Mouse (Mus musculus) heart, postnatal 36 days (tissue): Measurements from ENCODE around the gene Me1. TPM values are rescaled to one million over a fixed set of nuclear protein-coding genes. Genes with fewer than 3 reads are reported as not detected.
A peak's percentile ranks its signal among the peaks of the same experiment; 100 is the strongest.

ENCODE experiments used
- DNase-seq, 2 experiments: peaks; one replicate each; pipeline ENCODE4 v3.0.0; 2021 to 2022
- intact Hi-C: fragments of 180-260 bp; cut with DNase I; formaldehyde crosslinking; loops from one replicate; pipeline ENCODE4 v1.15.1; 2025
- total RNA-seq, 2 experiments: library from RNA; stranded (reverse); gene quantifications; 2 replicates each; pipeline ENCODE4 v1.2.3; 2021

The Me1 gene
- total RNA-seq, 2 experiments from 2014 or later = 112 to 114 TPM

DNA sequence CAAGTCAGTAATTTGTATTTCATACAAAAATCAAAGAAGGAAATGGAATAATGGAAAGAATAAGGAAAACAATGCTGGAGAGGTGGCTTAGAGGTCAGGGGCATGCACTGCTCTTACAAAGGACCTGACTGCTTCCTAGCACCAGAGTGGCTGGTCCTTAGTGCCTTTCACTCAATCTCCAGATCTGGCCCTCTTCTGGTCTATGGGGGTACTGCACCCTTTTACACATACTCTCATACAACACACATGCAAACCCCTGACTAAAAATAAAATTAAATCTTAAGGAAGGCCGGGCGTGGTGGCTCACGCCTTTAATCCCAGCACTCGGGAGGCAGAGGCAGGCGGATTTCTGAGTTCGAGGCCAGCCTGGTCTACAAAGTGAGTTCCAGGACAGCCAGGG, 34.1 kb downstream of the Me1 start:
- DNase-seq = no peak
- intact Hi-C loops = no loop called here

- intact Hi-C loops = no loop called here
- no peak for DNase-seq
Observed at GRCm38 (mm10) chr9:86661266-86661665, 34.5 kb downstream of the Me1 start.

- intact Hi-C loops = no loop called here
- no peak for DNase-seq
Observed at GRCm38 (mm10) chr9:86660327-86660726, 35.4 kb downstream of the Me1 start.

DNA sequence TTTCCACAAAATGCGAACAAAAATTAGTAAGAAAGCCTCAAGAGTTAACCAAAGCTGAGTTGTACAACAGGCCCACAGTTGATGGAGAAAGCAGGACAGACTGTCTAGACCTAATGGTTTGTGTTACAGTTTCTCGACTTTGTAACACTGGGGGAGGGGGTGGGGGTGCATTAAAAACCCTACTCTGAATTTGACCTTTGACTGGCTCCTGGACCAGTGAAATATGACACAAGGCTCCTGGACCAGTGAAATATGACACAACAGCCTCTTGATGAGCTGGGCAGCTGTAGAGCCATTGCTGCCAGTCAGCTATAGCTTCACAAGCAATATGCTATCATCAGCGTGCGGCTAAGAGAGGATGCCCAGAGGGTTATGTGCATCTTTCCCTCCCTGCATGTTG, 37.4 kb downstream of the Me1 start:
- intact Hi-C loops = no loop called here
- no peak for DNase-seq

GRCm38 (mm10) chr9:86652194-86652593, 43.6 kb downstream of the Me1 start:
- intact Hi-C loops = no loop called here
- DNase-seq = no peak

DNA sequence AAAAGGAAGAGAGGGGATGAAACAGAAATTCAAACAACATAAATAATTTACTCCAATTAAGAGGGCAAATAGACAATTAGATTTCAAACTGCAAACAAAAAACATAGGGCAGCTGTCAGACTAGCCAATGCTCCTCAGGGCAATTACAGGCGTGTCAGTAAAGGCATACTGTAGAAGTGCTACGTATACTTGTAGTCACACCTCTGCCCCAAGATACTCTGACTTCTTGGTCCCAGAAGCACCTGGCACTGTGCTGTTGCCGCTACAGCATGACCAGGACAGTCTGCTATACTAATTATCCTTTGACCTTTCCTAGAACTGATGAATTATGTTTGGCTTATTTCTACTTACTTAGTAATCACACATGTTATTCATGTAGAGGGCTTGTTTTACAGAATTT, 44.5 kb downstream of the Me1 start:
- DNase-seq = no peak
- intact Hi-C loops = no loop called here

- no peak for DNase-seq
- intact Hi-C loops = no loop called here
Observed at GRCm38 (mm10) chr9:86650822-86651221, 44.9 kb downstream of the Me1 start.

GRCm38 (mm10) chr9:86647931-86648550, 47.7 kb downstream of the Me1 start:
- intact Hi-C loops = no loop called here
- peak in 1 of 2 experiments; percentile 15 for DNase-seq

DNA sequence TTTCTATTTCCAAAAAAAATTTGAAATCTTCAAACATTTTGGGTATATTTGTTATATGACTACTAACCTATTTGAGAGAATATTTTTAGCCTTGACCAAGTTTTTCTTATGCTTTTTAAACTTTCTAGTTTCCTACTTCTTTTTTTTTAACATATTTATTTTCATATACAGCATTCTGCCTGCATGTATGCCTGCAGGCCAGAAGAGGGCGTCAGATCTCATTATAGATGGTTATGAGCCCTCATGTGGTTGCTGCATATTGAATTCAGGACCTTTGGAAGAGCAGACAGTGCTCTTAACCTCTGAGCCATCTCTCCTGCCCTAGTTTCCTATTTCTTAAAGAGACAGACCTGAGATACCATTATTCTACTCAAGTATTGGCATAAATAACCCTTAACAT, 48.9 kb downstream of the Me1 start:
- no peak for DNase-seq
- intact Hi-C loops = no loop called here

DNA sequence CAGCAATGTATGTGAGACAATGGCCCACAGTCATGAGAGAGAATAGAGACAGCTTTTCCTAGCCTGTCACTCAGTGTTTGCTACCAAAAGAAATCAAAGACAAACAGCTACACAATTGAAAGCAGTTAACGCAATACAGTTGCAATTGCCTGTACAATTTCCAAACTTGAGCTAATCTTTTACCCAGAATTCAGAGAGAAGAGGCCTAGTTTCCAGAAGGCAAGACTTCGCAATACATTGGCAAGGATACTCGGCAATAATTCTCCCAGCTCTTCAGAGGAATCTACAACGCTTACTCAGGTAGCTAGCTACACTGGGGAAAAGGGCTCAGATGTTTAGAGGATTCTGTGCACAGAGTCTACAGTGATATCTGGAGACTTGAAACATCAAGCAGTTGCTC, 52.3 kb downstream of the Me1 start:
- intact Hi-C loops = loop anchor here (5.0 kb wide), 1 partner anchor 99 kb away; the partner anchor contains the start of gene Prss35
- no peak for DNase-seq

- intact Hi-C loops = no loop called here
- DNase-seq = no peak
Observed at GRCm38 (mm10) chr9:86638771-86639170, 57.0 kb downstream of the Me1 start.

- intact Hi-C loops = no loop called here
- no peak for DNase-seq
Observed at GRCm38 (mm10) chr9:86631153-86631552, 64.6 kb downstream of the Me1 start.

DNA sequence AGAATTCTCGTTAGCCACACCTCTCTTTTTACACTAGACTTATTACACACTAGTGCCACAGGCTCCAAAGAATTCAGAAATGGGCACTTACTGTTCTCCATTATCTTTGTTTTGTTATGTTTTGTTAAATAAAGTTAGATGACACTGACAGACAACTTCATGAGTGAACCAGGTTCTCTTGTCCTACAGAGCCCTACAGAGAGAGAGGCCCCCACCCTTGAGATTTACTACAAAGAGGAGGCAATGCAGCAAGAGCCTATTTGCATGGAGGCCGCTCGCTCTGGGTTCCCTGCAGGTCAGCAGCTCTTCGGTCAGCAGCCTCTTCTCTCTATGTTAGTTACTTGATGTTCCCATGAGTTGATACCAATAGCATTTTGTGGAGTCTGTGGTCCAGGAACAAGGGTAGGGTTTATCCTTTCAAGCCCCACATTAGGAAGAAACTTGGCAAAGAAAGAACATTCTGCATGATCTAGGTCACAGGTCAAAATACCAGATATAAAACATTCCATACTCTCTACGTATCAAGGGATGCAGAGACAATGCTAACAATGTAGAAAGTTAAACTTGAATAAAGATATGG, 65.3 kb downstream of the Me1 start:
- intact Hi-C loops = no loop called here
- peak; percentile 26 to 32 for DNase-seq

DNA sequence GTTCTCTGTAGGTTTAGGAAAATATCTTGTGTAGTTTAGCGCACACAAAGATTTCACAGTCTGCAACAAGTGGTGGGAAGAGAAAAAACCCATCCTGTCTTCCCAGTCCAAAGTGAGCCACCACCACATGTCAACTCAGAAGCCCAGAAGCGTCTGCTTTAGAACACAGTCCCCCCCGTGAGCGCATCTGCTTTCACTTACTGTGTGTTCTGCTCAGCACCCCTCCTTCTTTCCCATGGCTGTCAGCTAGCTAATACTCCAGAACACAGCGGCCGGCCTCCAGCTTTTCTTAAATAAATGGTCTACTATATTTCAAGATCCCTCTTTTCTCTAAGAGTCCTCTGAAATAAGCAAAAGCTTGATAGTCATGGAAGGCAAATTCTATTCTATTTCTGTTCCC, 66.4 kb downstream of the Me1 start:
- intact Hi-C loops = no loop called here
- no peak for DNase-seq

DNA sequence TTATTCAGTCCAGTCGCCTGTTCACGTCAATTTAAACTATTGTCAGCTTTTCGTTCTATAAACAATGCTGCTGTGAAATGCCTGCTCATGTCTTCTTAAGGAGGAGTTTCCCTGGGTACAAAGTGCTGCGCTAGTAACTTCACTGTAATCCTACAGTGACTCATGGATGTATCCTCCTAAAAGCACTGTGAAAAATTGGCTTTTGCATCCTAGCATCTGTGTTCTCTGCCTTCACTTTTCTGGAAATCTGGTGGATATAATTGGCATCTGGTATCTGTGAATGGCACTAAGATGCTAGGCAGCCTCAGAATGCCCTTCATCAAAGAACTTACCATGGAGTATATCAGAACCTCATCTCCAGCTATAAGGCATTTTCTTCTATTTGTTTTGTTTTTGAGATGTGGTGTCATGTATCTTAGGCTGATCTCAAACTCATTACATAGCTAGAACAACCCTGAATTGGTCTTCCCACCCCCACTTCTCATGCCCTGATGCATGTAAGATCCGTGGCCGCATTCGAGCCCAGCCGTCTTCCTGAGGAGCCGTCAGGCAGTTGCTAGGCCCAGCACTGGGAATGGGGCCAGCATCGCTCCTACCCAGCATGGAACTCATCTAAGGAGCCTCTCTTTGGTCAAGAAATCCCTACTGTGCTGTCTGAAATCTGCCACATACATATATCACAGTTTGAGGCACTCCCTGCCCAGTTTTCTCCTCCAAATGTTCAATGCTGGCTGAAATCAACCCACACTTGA, 67.8 kb downstream of the Me1 start:
- intact Hi-C loops = no loop called here
- no peak for DNase-seq

DNA sequence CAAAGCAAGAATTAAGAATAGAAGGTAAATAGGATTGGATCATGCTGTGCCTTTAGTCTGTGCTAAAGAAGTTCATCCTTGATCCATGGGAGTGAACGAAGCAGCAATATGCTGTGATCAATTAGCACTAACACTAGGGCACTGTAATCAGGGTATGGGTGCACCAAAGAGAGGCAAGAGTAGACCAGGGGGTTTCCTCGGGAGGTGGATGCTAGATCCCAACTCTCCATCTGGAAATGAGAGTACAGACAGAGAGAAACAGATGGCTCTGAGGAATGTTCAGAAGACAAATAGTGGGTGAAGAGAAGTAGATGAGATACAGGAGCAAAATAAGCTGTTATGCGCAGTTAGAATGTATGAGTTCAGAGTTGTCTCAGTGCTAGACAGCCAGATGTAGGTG, 68.8 kb downstream of the Me1 start:
- intact Hi-C loops = no loop called here
- DNase-seq = no peak

GRCm38 (mm10) chr9:86624781-86625180, 71.0 kb downstream of the Me1 start:
- no peak for DNase-seq
- intact Hi-C loops = no loop called here

DNA sequence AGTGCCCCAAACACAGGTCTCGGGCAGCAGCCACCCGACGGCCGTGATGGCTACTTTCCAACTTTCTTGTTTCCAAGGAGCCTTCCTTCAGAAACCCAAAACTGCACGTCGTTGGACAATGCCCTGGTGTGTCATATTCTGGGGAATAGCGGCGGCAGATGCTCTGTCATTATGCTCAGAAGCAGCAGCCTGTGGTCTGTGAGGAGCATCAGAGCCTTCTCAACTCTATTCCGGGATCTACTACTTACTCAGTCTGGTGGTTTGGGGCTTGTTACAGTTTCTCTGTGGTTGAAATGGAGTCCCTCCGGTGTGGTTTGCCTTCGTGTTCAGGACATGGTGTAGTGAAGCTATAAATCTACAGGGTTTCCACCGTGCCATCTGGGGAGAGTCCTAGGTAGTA, 71.7 kb downstream of the Me1 start:
- intact Hi-C loops = no loop called here

DNA sequence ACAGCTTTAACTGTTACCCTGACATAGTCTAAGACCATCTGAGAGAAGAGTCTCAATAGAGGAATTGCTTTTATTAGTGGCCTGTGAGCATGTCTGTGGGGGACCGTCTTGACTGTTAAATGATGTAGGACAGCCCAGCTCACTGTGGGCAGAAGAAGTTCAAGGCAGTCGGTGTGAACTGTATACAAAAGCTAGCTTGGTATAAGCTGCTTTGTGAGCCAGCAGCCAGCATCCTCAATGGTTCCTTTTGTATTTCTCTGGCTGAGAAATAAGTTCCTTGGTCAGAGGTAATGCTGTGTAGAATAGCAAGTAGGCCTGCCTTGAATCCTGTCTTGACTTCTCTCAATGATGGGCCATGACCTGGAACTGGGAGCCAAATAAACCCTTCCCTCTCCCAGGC, 73.7 kb downstream of the Me1 start:
- intact Hi-C loops = no loop called here
- DNase-seq = no peak

More for the DNA sequence above, 71.7 kb downstream of the Me1 start:
- DNase-seq = no peak

GRCm38 (mm10) chr9:86619341-86620139, 76.2 kb downstream of the Me1 start:
- intact Hi-C loops = no loop called here
- DNase-seq = no peak

- intact Hi-C loops = no loop called here
- DNase-seq = no peak
Observed at GRCm38 (mm10) chr9:86617837-86618492, 77.8 kb downstream of the Me1 start.
